Comparison of ENCODE assay signal across 9 mouse cellular contexts in genomic region chr17:48411241-48411640, GRCm38 (mm10). TPM values are rescaled to one million over a fixed set of nuclear protein-coding genes. Genes with fewer than 3 reads are reported as not detected.
A peak's percentile ranks its signal among the peaks of the same experiment; 100 is the strongest.
DNase-seq lines count a peak whose midpoint lies in the region; ATAC-seq and TF ChIP-seq lines count a peak whose summit lies in the region.
"Had no signal": no experiment of that assay in that cellular context is flagged by ENCODE, and none has a peak within 500 bp of the region (broad histone marks: within the 10 kb centered on the region; RNA-seq: fewer than 3 reads in every experiment).

No protein-coding gene starts in this region.

- H3K27me3 ChIP-seq in heart, embryonic 10.5 days (ENCODE audit: insufficient read depth, poor library complexity, severe bottlenecking), result no peaks in the 10 kb centered on the region
- no peaks in the 10 kb centered on the region for H3K27me3 ChIP-seq in CH12.LX (replicated peaks)
- H3K27me3 ChIP-seq in forebrain, embryonic 12.5 days, result no peaks in the 10 kb centered on the region
- no peaks in the 10 kb centered on the region for H3K27me3 ChIP-seq in liver, embryonic 14.5 days (ENCODE audit: control insufficient read depth, insufficient read depth, low read length)

- TF ChIP-seq CTCF in CH12.LX (conservative IDR thresholded peaks at IDR 0.05 in 1 of 2, IDR thresholded peaks at IDR 0.05 in 1 of 2; ENCODE audit: low read depth in 2 of 2, low read length in 2 of 2), result no peak
- no peak for TF ChIP-seq CTCF in liver, embryonic 14.5 days (IDR thresholded peaks at IDR 0.05; ENCODE audit: low read depth)

- H3K4me2 ChIP-seq in CH12.LX (ENCODE audit: insufficient read depth, low read depth, poor library complexity, severe bottlenecking), result peak overlapping the region; percentile 97
- H3K4me2 ChIP-seq in forebrain, embryonic 12.5 days, result peak overlapping the region; percentile 72
- H3K4me2 ChIP-seq in liver, embryonic 14.5 days (ENCODE audit: low read depth), result peak overlapping the region; percentile 91

- intact Hi-C loops in heart, postnatal 36 days (cut with DNase I), result no loop called here

- peaks cover 38% of the 10 kb centered on the region for H3K79me2 ChIP-seq in CH12.LX (replicated peaks; ENCODE audit: control insufficient read depth, extremely low read depth, insufficient read depth, poor library complexity, severe bottlenecking)

- dilution Hi-C loops in CH12.LX (cut with MboI; ENCODE audit: extremely low pct_ligation_motif_present, extremely low pct_unique_long_range_greater_than_20kb, low sequenced_read_pairs), result no loop called here

- H3K36me3 ChIP-seq in heart, embryonic 10.5 days, result peaks cover 34% of the 10 kb centered on the region
- peaks cover 26 to 55% of the 10 kb centered on the region in 2 experiments for H3K36me3 ChIP-seq in CH12.LX (replicated peaks in 1 of 2; ENCODE audit: control insufficient read depth in 1 of 2, insufficient read depth in 1 of 2, low read length in 1 of 2)
- H3K36me3 ChIP-seq in forebrain, embryonic 12.5 days (replicated peaks), result peaks cover 27% of the 10 kb centered on the region
- peaks cover 38% of the 10 kb centered on the region for H3K36me3 ChIP-seq in liver, embryonic 14.5 days (replicated peaks; ENCODE audit: control insufficient read depth, insufficient read depth, low read depth)

- peak overlapping the region; percentile 99 for H3K27ac ChIP-seq in heart, embryonic 10.5 days
- no peak overlapping the region for H3K27ac ChIP-seq in CH12.LX (ENCODE audit: insufficient read depth, low read depth)
- H3K27ac ChIP-seq in forebrain, embryonic 12.5 days, result peak overlapping the region; percentile 100; the same call in 1 of the 2 replicates
- H3K27ac ChIP-seq in liver, embryonic 14.5 days, result peak overlapping the region; percentile 97

- no peak for DNase-seq in heart, embryonic 10.5 days (ENCODE audit: low spot score)
- no peak for DNase-seq in heart, postnatal 36 days
- no peak for DNase-seq in CH12.LX (ENCODE audit: extremely low read depth)
- no peak for DNase-seq in liver, embryonic 14.5 days (ENCODE audit: low read depth in 3 of 3, low spot score in 3 of 3)
- DNase-seq in thymus, adult 18-20 months, result no peak
- DNase-seq in gastrocnemius, adult 18-20 months (ENCODE audit: low spot score), result no peak
- DNase-seq in thymus, postnatal 0 days (ENCODE audit: low spot score), result no peak
- DNase-seq: gastrocnemius, postnatal 14 days had no signal

- no peak for TF ChIP-seq EP300 in CH12.LX (IDR thresholded peaks at IDR 0.05; ENCODE audit: low read length)
- TF ChIP-seq EP300 in liver, embryonic 14.5 days (IDR thresholded peaks at IDR 0.05; ENCODE audit: low read depth), result no peak

- 64% methylated on average over 8 of the region's 8 CpGs for WGBS in heart, embryonic 10.5 days
- 55% methylated on average over 8 of the region's 8 CpGs for WGBS in forebrain, embryonic 12.5 days
- WGBS in liver, embryonic 14.5 days (ENCODE audit: insufficient replicate concordance), result 42% methylated on average over 8 of the region's 8 CpGs

- peak overlapping the region; percentile 97 for H3K9ac ChIP-seq in CH12.LX (ENCODE audit: insufficient read depth, low read depth)
- H3K9ac ChIP-seq in forebrain, embryonic 12.5 days, result peak overlapping the region; percentile 78
- peak overlapping the region; percentile 88 for H3K9ac ChIP-seq in liver, embryonic 14.5 days (replicated peaks)

- no peak for TF ChIP-seq POLR2A in CH12.LX (IDR thresholded peaks at IDR 0.05; ENCODE audit: low read depth, low read length)

- TF ChIP-seq RAD21 in CH12.LX (IDR thresholded peaks at IDR 0.05; ENCODE audit: low read depth, low read length), result no peak

- ATAC-seq in forebrain, embryonic 12.5 days (ENCODE audit: low FRiP score), result no peak
- no peak for ATAC-seq in liver, embryonic 14.5 days (ENCODE audit: insufficient read depth)

- H3K9me3 ChIP-seq in heart, embryonic 10.5 days, result no peaks in the 10 kb centered on the region
- no peaks in the 10 kb centered on the region for H3K9me3 ChIP-seq in CH12.LX (replicated peaks; ENCODE audit: low read length)
- no peaks in the 10 kb centered on the region for H3K9me3 ChIP-seq in forebrain, embryonic 12.5 days
- H3K9me3 ChIP-seq in liver, embryonic 14.5 days (ENCODE audit: control insufficient read depth, low read length), result no peaks in the 10 kb centered on the region

- peaks cover 23% of the 10 kb centered on the region for H3K4me1 ChIP-seq in heart, embryonic 10.5 days
- peaks cover 7 to 34% of the 10 kb centered on the region in 2 experiments for H3K4me1 ChIP-seq in CH12.LX (ENCODE audit: control insufficient read depth in 1 of 2, insufficient read depth in 2 of 2)
- H3K4me1 ChIP-seq in forebrain, embryonic 12.5 days, result peaks cover 27% of the 10 kb centered on the region
- H3K4me1 ChIP-seq in liver, embryonic 14.5 days (replicated peaks; ENCODE audit: control insufficient read depth in 2 of 2, insufficient read depth in 2 of 2, low read length in 1 of 2), result peaks cover 26 to 29% of the 10 kb centered on the region in 2 experiments

- in situ Hi-C loops in CH12.LX (cut with MboI; ENCODE audit: low pct_ligation_motif_present, low pct_unique_long_range_greater_than_20kb, low sequenced_read_pairs), result no loop called here

- peak overlapping the region; percentile 91 for H3K4me3 ChIP-seq in heart, embryonic 10.5 days
- H3K4me3 ChIP-seq in CH12.LX (replicated peaks in 1 of 3; ENCODE audit: low read depth in 2 of 3, low read length in 2 of 3, poor library complexity in 1 of 3), result peak overlapping the region; percentile 61 to 93 (median 86)
- H3K4me3 ChIP-seq in forebrain, embryonic 12.5 days (replicated peaks), result peak overlapping the region; percentile 83
- peak overlapping the region; percentile 77 to 91 for H3K4me3 ChIP-seq in liver, embryonic 14.5 days (ENCODE audit: insufficient read depth in 1 of 2, low read depth in 2 of 2, low read length in 2 of 2)

RNA-seq across cellular contexts. Expression of gene Oard1, which starts 1.4 kb away (rescaled TPM):
- 56.7 and 78.1 TPM in 2 replicates for polyA plus RNA-seq in heart, embryonic 10.5 days (2016; fragmentation: Nextera tagmentation; extraction: Ambion mirVana)
- total RNA-seq in heart, postnatal 36 days (2021), result 10 to 100 TPM; 15.8 to 16.3 TPM
- total RNA-seq in CH12.LX (2012; rRNA removed) (30.0 and 30.6 TPM in 2 replicates), CH12.LX (2014; rRNA removed) (59.4 and 61.6 TPM in 2 replicates)
- polyA plus RNA-seq in CH12.LX (2012; ENCODE audit: insufficient read length, low read depth), result 32.6 TPM in 2 replicates
- 82.8 and 87.4 TPM in 2 replicates for polyA plus RNA-seq in forebrain, embryonic 12.5 days (2016; fragmentation: Nextera tagmentation; extraction: Ambion mirVana)
- 16.6 and 28.2 TPM in 2 replicates for polyA plus RNA-seq in liver, embryonic 14.5 days (2012; rRNA removed)
- 51.1 and 52.4 TPM in 2 replicates for polyA plus RNA-seq in liver, embryonic 14.5 days (2014; fragmentation: Nextera tagmentation; extraction: Ambion mirVana)
- total RNA-seq in gastrocnemius, adult 18-20 months (2021), result 10 to 100 TPM; 12.3 to 17.4 TPM
- polyA plus RNA-seq in thymus, postnatal 0 days (2015; fragmentation: Nextera tagmentation; extraction: Ambion mirVana), result 71.0 and 73.3 TPM in 2 replicates

RNA-seq across cellular contexts. Expression of gene Nfya, which starts 1.5 kb away (rescaled TPM):
- 13.7 and 17.3 TPM in 2 replicates for polyA plus RNA-seq in heart, embryonic 10.5 days (2016; fragmentation: Nextera tagmentation; extraction: Ambion mirVana)
- 10 to 100 TPM; 15.3 to 20.6 TPM for total RNA-seq in heart, postnatal 36 days (2021)
- total RNA-seq in CH12.LX (2012; rRNA removed) (25.2 and 29.3 TPM in 2 replicates), CH12.LX (2014; rRNA removed) (18.6 and 26.9 TPM in 2 replicates)
- 44.2 and 50.4 TPM in 2 replicates for polyA plus RNA-seq in CH12.LX (2012; ENCODE audit: insufficient read length, low read depth)
- 20.7 and 23.4 TPM in 2 replicates for polyA plus RNA-seq in forebrain, embryonic 12.5 days (2016; fragmentation: Nextera tagmentation; extraction: Ambion mirVana)
- 31.6 and 32.7 TPM in 2 replicates for polyA plus RNA-seq in liver, embryonic 14.5 days (2012; rRNA removed)
- 6.9 and 8.2 TPM in 2 replicates for polyA plus RNA-seq in liver, embryonic 14.5 days (2014; fragmentation: Nextera tagmentation; extraction: Ambion mirVana)
- 1 to 10 TPM; 5.4 to 7.3 TPM for total RNA-seq in gastrocnemius, adult 18-20 months (2021)
- polyA plus RNA-seq in thymus, postnatal 0 days (2015; fragmentation: Nextera tagmentation; extraction: Ambion mirVana), result 13.3 and 15.2 TPM in 2 replicates

RNA-seq across cellular contexts. Expression of gene Apobec2, which starts 21.5 kb away (rescaled TPM):
- 142 and 213 TPM in 2 replicates for polyA plus RNA-seq in heart, embryonic 10.5 days (2016; fragmentation: Nextera tagmentation; extraction: Ambion mirVana)
- total RNA-seq in heart, postnatal 36 days (2021), result 100 to 1,000 TPM; 236 to 256 TPM
- total RNA-seq in CH12.LX (2012; rRNA removed) (0.13 TPM in 1 of 2 replicates, not detected in the other), CH12.LX (2014; rRNA removed) (0.21 TPM in 1 of 2 replicates, not detected in the other)
- 0.23 and 0.70 TPM in 2 replicates for polyA plus RNA-seq in CH12.LX (2012; ENCODE audit: insufficient read length, low read depth)
- polyA plus RNA-seq in forebrain, embryonic 12.5 days (2016; fragmentation: Nextera tagmentation; extraction: Ambion mirVana), result 0.65 and 0.82 TPM in 2 replicates
- 0.12 and 0.27 TPM in 2 replicates for polyA plus RNA-seq in liver, embryonic 14.5 days (2012; rRNA removed)
- polyA plus RNA-seq in liver, embryonic 14.5 days (2014; fragmentation: Nextera tagmentation; extraction: Ambion mirVana), result 0.36 and 0.48 TPM in 2 replicates
- total RNA-seq in gastrocnemius, adult 18-20 months (2021), result 100 to 1,000 TPM; 411 to 558 TPM
- 0.86 and 1.6 TPM in 2 replicates for polyA plus RNA-seq in thymus, postnatal 0 days (2015; fragmentation: Nextera tagmentation; extraction: Ambion mirVana)

RNA-seq across cellular contexts. Expression of gene Tspo2, which starts 40.1 kb away (rescaled TPM):
- 0.43 and 0.67 TPM in 2 replicates for polyA plus RNA-seq in heart, embryonic 10.5 days (2016; fragmentation: Nextera tagmentation; extraction: Ambion mirVana)
- total RNA-seq in heart, postnatal 36 days (2021), result under 1 TPM; 0.27 to 0.64 TPM
- total RNA-seq in CH12.LX (2012; rRNA removed) (not detected in 2 replicates), CH12.LX (2014; rRNA removed) (not detected in 2 replicates)
- not detected in 2 replicates for polyA plus RNA-seq in CH12.LX (2012; ENCODE audit: insufficient read length, low read depth)
- polyA plus RNA-seq in forebrain, embryonic 12.5 days (2016; fragmentation: Nextera tagmentation; extraction: Ambion mirVana), result 1.2 and 1.5 TPM in 2 replicates
- 169 and 210 TPM in 2 replicates for polyA plus RNA-seq in liver, embryonic 14.5 days (2012; rRNA removed)
- polyA plus RNA-seq in liver, embryonic 14.5 days (2014; fragmentation: Nextera tagmentation; extraction: Ambion mirVana), result 168 and 176 TPM in 2 replicates
- total RNA-seq in gastrocnemius, adult 18-20 months (2021), result not detected
- polyA plus RNA-seq in thymus, postnatal 0 days (2015; fragmentation: Nextera tagmentation; extraction: Ambion mirVana), result 0.17 TPM in 1 of 2 replicates, not detected in the other

RNA-seq across cellular contexts. Expression of gene Unc5cl, which starts 43.5 kb away (rescaled TPM):
- polyA plus RNA-seq in heart, embryonic 10.5 days (2016; fragmentation: Nextera tagmentation; extraction: Ambion mirVana), result 0.20 and 0.26 TPM in 2 replicates
- under 1 TPM in 1 of 2 experiments, not detected in 1; 0.24 TPM for total RNA-seq in heart, postnatal 36 days (2021)
- total RNA-seq in CH12.LX (2012; rRNA removed) (0.21 and 0.34 TPM in 2 replicates), CH12.LX (2014; rRNA removed) (not detected in 2 replicates)
- 0.09 TPM in 1 of 2 replicates, not detected in the other for polyA plus RNA-seq in CH12.LX (2012; ENCODE audit: insufficient read length, low read depth)
- 0.10 and 0.18 TPM in 2 replicates for polyA plus RNA-seq in forebrain, embryonic 12.5 days (2016; fragmentation: Nextera tagmentation; extraction: Ambion mirVana)
- polyA plus RNA-seq in liver, embryonic 14.5 days (2012; rRNA removed), result 4.8 and 5.8 TPM in 2 replicates
- polyA plus RNA-seq in liver, embryonic 14.5 days (2014; fragmentation: Nextera tagmentation; extraction: Ambion mirVana), result 3.0 and 4.2 TPM in 2 replicates
- not detected for total RNA-seq in gastrocnemius, adult 18-20 months (2021)
- 17.2 and 21.6 TPM in 2 replicates for polyA plus RNA-seq in thymus, postnatal 0 days (2015; fragmentation: Nextera tagmentation; extraction: Ambion mirVana)
- total RNA-seq: gastrocnemius, postnatal 14 days had no signal

Comparison
In these comparisons a context has a peak if more than half of its experiments do, and no peak if none do; other contexts are left out.
1. RNA of gene Apobec2, which starts 21.5 kb away (polyA plus RNA-seq): 142 to 213 TPM in heart, embryonic 10.5 days; 0.86 to 1.6 TPM in thymus, postnatal 0 days, 0.23 to 0.70 TPM in CH12.LX, 0.65 to 0.82 TPM in forebrain, embryonic 12.5 days and 0.12 to 0.48 TPM in liver, embryonic 14.5 days; every median in the first group is over 10 times any median in the second.
2. Peak in every context shown above with its lines, with median percentiles within 50 percentile points of each other: H3K4me3 ChIP-seq, H3K4me2 ChIP-seq and H3K9ac ChIP-seq.